Mouse (Mus musculus) adrenal gland, postnatal 14 days (tissue): Measurements from ENCODE around the gene C5ar2. TPM values are rescaled to one million over a fixed set of nuclear protein-coding genes. Genes with fewer than 3 reads are reported as not detected.
A peak's percentile ranks its signal among the peaks of the same experiment; 100 is the strongest.

Source experiments
- DNase-seq: peaks from one replicate; pipeline ENCODE4 v3.0.0; 2021; ENCODE audit warnings: mixed read lengths
- total RNA-seq: library from RNA; stranded (reverse); gene quantifications from 2 replicates; pipeline ENCODE4 v1.2.3, GENCODE M21; 2021

Gene C5ar2
- total RNA-seq, 1 experiment from 2014 or later: 0.37 TPM

DNA sequence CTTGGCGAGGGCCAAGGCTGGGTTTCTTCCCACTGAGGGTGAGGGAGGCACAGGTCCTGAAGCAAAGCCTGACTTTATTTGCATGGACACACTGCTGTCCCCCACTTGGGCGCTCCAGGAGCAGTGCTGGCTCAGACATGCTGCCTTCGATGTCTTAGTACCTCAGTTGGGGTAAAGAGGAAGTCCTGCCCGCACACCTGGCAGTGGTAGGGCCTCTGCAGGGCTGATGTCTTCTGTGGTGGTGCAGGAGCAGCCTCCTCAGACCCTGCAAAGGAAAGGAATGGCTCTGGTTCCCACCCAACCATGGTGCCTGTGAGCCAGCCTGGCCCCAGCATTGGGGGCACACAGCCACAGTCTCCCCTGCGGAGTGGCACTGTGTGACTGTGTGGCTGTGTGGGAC lies 46.8 kb downstream of the C5ar2 start:
- DNase-seq: no peak

DNA sequence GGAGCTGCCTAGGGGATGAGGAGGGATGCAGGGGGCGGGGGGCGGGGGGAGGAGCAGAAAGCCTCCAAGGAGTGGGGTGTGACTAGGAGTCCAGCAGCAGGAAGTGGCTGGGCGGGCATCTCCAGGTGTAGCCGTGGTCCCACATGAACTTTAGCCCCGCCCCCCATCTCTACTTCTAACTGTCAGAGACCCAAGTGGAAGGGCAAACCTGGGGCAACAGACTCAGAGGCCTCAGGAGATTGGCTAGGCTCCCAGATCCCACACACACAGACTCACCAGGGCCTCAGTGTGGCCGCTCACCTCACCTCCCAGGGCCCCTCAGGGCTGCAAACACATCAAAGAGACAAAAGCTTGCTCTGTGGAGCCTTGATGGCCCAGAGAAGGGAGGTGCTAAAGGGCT lies 47.3 kb downstream of the C5ar2 start:
- no peak for DNase-seq

DNA sequence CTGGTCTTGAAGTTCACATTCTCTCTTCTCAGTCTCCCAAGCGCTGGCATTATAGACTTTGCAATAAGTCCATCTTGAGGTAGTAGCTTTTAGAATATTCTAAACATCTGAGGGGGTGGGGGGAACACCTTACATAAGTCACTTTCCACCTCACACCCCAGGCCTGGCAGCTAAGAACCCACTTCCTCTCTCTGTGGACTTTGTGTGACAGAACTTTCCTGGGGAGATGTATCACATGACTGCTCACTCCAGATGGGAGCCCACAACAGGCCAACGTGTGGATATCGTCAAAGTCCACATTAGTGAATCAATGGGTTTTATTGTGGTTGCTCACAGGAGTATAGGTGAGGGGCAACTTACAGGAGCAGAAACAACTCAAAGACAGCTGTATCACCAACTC lies 50.3 kb downstream of the C5ar2 start:
- no peak for DNase-seq

DNA sequence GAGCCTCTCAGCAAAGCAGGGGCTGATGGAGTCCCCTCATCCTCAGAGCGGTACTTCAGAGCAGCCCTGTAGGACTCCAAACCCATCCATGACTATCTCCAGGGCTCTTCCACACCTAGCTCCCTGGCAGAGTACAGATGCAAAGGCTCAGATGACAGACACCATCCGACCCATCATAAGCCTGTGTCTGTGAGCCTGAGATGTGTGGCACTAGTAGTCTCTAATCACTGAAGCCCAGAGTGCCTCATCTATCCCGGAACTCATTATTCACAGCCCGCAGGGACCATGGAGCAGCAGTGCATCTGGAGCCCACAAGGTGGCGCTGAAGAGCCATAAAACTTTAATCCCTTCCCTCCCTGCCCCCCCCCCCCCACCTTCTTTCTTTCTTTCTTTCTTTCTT lies 51.6 kb downstream of the C5ar2 start:
- peak; percentile 84 for DNase-seq

DNA sequence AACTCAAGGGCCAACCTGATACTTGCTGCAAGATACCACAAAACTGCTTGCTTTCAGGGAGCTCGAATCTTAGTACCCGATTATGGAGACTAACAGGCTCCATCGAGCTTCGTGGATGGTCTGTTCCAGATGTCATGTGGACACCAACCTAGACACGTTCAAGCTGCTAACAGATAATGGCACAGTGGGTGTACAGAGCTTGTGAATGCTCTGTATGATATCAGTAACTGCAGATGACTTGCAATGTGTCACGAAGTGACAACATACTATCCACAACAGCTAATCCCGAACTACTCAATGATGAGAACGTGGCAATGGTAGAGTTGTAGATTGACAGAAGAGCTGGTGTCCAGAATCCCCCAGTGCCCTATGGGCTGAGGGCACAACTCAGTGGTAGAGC lies 56.5 kb downstream of the C5ar2 start:
- DNase-seq: no peak

Other genes with a start within 250 kb of the C5ar2 start
- 16.1 and 16.7 TPM in 2 replicates for gene Bicra, start 196.2 kb downstream of the C5ar2 start, total RNA-seq
- 0.07 and 0.08 TPM in 2 replicates for gene Zfp541, start 182.3 kb downstream of the C5ar2 start, total RNA-seq
- 117 and 128 TPM in 2 replicates for gene Napa, start 145.7 kb downstream of the C5ar2 start, total RNA-seq
- 22.3 and 24.7 TPM in 2 replicates for gene Kptn, start 124.3 kb downstream of the C5ar2 start, total RNA-seq
- 3.6 and 4.1 TPM in 2 replicates for gene Slc8a2, start 114.3 kb downstream of the C5ar2 start, total RNA-seq
- 9.4 and 16.2 TPM in 2 replicates for gene Meis3, start 69.1 kb downstream of the C5ar2 start, total RNA-seq
- 12.3 and 13.7 TPM in 2 replicates for gene Dhx34, start 22.1 kb downstream of the C5ar2 start, total RNA-seq
- gene C5ar1, start 15.4 kb upstream of the C5ar2 start, total RNA-seq: 3.3 and 5.5 TPM in 2 replicates
- 16.6 and 21.1 TPM in 2 replicates for gene Inafm1, start 29.5 kb upstream of the C5ar2 start, total RNA-seq
- 68.1 and 75.4 TPM in 2 replicates for gene Ccdc9, start 42.6 kb upstream of the C5ar2 start, total RNA-seq
- 5.8 and 11.6 TPM in 2 replicates for gene Bbc3, start 64.2 kb upstream of the C5ar2 start, total RNA-seq
- 62.3 and 72.1 TPM in 2 replicates for gene Sae1, start 143.7 kb upstream of the C5ar2 start, total RNA-seq
- gene Zc3h4, start 156.8 kb upstream of the C5ar2 start, total RNA-seq: 37.4 and 48.5 TPM in 2 replicates
- gene Tmem160, start 208.6 kb upstream of the C5ar2 start, total RNA-seq: 46.2 and 49.2 TPM in 2 replicates
- gene Npas1, start 233.6 kb upstream of the C5ar2 start, total RNA-seq: not detected in 2 replicates